Mouse (Mus musculus) stomach, embryonic 16.5 days (tissue): ENCODE results near the gene Map4k2. TPM values are rescaled to one million over a fixed set of nuclear protein-coding genes. Genes with fewer than 3 reads are reported as not detected.

Experiments used
- ATAC-seq: fragments of 200-750 bp; cut with Nextera tagmentation; 2 replicates; pipeline ENCODE4 v1.8.0; 2017; ENCODE audit warnings: moderate number of reproducible peaks, moderate TSS enrichment; ENCODE audit not compliant: insufficient read depth, low FRiP score
- H3K27ac ChIP-seq: fragments of 300-500 bp; sonication (generic); 2 replicates; pipeline ENCODE4 v1.5.1; 2014; ENCODE audit warnings: low read length
- H3K27me3 ChIP-seq: fragments of 300-500 bp; sonication (generic); 2 replicates; pipeline ENCODE4 v1.6.1; 2014; ENCODE audit warnings: low read length, control low read depth, mixed read lengths; ENCODE audit not compliant: control insufficient read depth, insufficient read depth
- H3K36me3 ChIP-seq: fragments of 300-500 bp; sonication (generic); 2 replicates; pipeline ENCODE4 v1.6.1; 2014; ENCODE audit warnings: low read length; ENCODE audit not compliant: control insufficient read depth, insufficient read depth
- H3K4me1 ChIP-seq: fragments of 300-500 bp; sonication (generic); 2 replicates; pipeline ENCODE4 v1.6.1; 2014; ENCODE audit warnings: low read length, control low read depth, mixed read lengths; ENCODE audit not compliant: control insufficient read depth, insufficient read depth
- H3K4me2 ChIP-seq: fragments of 300-500 bp; sonication (generic); 2 replicates; pipeline ENCODE4 v1.6.1; 2014; ENCODE audit warnings: low read depth, low read length, mixed read lengths
- H3K4me3 ChIP-seq: fragments of 300-500 bp; sonication (generic); replicated peaks from 2 replicates; pipeline ENCODE4 v1.5.1; 2014; ENCODE audit warnings: mild to moderate bottlenecking, low read length
- H3K9ac ChIP-seq: fragments of 300-500 bp; sonication (generic); 2 replicates; pipeline ENCODE4 v1.6.1; 2014; ENCODE audit warnings: low read length
- H3K9me3 ChIP-seq: fragments of 300-500 bp; sonication (generic); replicated peaks from 2 replicates; pipeline ENCODE4 v1.6.1; 2016; ENCODE audit warnings: low read length, control low read depth; ENCODE audit not compliant: control insufficient read depth
- WGBS: fragments of 180-500 bp; shearing (Covaris S2); extraction: QIAGEN DNeasy Blood & Tissue Kit; methylation state at CpG from one replicate; pipeline ENCODE4 v1.1.7; 2014; 5-methylcytosine and 5-hydroxymethylcytosine counted together
- polyA plus RNA-seq: library from polyadenylated mRNA; unstranded; fragments of >200 nt; fragmentation: Nextera tagmentation; extraction: Ambion mirVana; gene quantifications from 2 replicates; pipeline ENCODE4 v1.2.1, GENCODE M21; 2015

Map4k2 gene
- polyA plus RNA-seq, 1 experiment from 2014 or later: 11.8 TPM

GRCm38 (mm10) chr19:6347615-6348014, 6.7 kb downstream of the Map4k2 start:
- Histone ChIP-seq H3K4me2 (no peak overlapping the region), H3K9ac (no peak overlapping the region), H3K4me1 (no peaks in the 10 kb centered on the region), H3K27me3 (no peaks in the 10 kb centered on the region), H3K4me3 (no peak overlapping the region), H3K9me3 (no peaks in the 10 kb centered on the region), H3K36me3 (peaks cover 20% of the 10 kb centered on the region; the same call in 1 of the 2 replicates), H3K27ac (no peak overlapping the region)
- WGBS: 93% methylated on average over 4 of the region's 4 CpGs
- ATAC-seq: no peak

GRCm38 (mm10) chr19:6348717-6349116, 7.8 kb downstream of the Map4k2 start:
- no peak overlapping the region for H3K4me3 ChIP-seq
- H3K4me1 ChIP-seq: no peaks in the 10 kb centered on the region
- H3K27ac ChIP-seq: peak overlapping the region; percentile 0; the same call in 1 of the 2 replicates
- H3K9me3 ChIP-seq: no peaks in the 10 kb centered on the region
- H3K9ac ChIP-seq: no peak overlapping the region
- H3K4me2 ChIP-seq: no peak overlapping the region
- peaks cover 15% of the 10 kb centered on the region; the same call in 1 of the 2 replicates for H3K36me3 ChIP-seq
- no peak for ATAC-seq
- WGBS: 67% methylated on average over 9 of the region's 9 CpGs
- H3K27me3 ChIP-seq: no peaks in the 10 kb centered on the region

- no peak overlapping the region for H3K9ac ChIP-seq
- no peaks in the 10 kb centered on the region for H3K9me3 ChIP-seq
- peaks cover 15% of the 10 kb centered on the region; the same call in 1 of the 2 replicates for H3K36me3 ChIP-seq
- H3K27me3 ChIP-seq: no peaks in the 10 kb centered on the region
- H3K4me1 ChIP-seq: no peaks in the 10 kb centered on the region
- H3K4me2 ChIP-seq: no peak overlapping the region
- peak overlapping the region; percentile 0; the same call in 1 of the 2 replicates for H3K27ac ChIP-seq
- no peak for ATAC-seq
- H3K4me3 ChIP-seq: no peak overlapping the region
- 30% methylated on average over 14 of the region's 14 CpGs for WGBS
These were observed 8.5 kb downstream of the Map4k2 start for GRCm38 (mm10) chr19:6349215-6349983.

GRCm38 (mm10) chr19:6351431-6352106, 10.6 kb downstream of the Map4k2 start:
- Histone ChIP-seq H3K27me3 (no peaks in the 10 kb centered on the region), H3K4me1 (no peaks in the 10 kb centered on the region), H3K9ac (no peak overlapping the region; the same call in 1 of the 2 replicates), H3K27ac (no peak overlapping the region), H3K36me3 (0 out of 2 replicates have a peak, but pooled peaks cover 7% of the 10 kb centered on the region), H3K4me2 (no peak overlapping the region), H3K4me3 (no peak overlapping the region), H3K9me3 (no peaks in the 10 kb centered on the region)
- ATAC-seq: no peak
- WGBS: 72% methylated on average over 14 of the region's 14 CpGs

GRCm38 (mm10) chr19:6352107-6352505, 11.2 kb downstream of the Map4k2 start:
- Histone ChIP-seq H3K36me3 (0 out of 2 replicates have a peak, but pooled peaks cover 2% of the 10 kb centered on the region), H3K27ac (no peak overlapping the region), H3K4me2 (no peak overlapping the region), H3K9me3 (no peaks in the 10 kb centered on the region), H3K9ac (no peak overlapping the region), H3K4me3 (no peak overlapping the region), H3K4me1 (no peaks in the 10 kb centered on the region), H3K27me3 (no peaks in the 10 kb centered on the region)
- ATAC-seq: no peak
- 80% methylated on average over 2 of the region's 2 CpGs for WGBS

GRCm38 (mm10) chr19:6354030-6354429, 13.1 kb downstream of the Map4k2 start:
- ATAC-seq: no peak
- Histone ChIP-seq H3K4me3 (no peak overlapping the region), H3K9me3 (no peaks in the 10 kb centered on the region)

GRCm38 (mm10) chr19:6361291-6361690, 20.4 kb downstream of the Map4k2 start:
- 88% methylated on average over 3 of the region's 3 CpGs for WGBS
- no peak for ATAC-seq
- H3K9me3 ChIP-seq: no peaks in the 10 kb centered on the region

More at GRCm38 (mm10) chr19:6354030-6354429, 13.1 kb downstream of the Map4k2 start:
- Histone ChIP-seq H3K36me3 (no peaks in the 10 kb centered on the region), H3K9ac (no peak overlapping the region), H3K27ac (no peak overlapping the region), H3K4me2 (no peak overlapping the region), H3K4me1 (no peaks in the 10 kb centered on the region), H3K27me3 (no peaks in the 10 kb centered on the region)
- 87% methylated on average over 7 of the region's 7 CpGs for WGBS

GRCm38 (mm10) chr19:6363091-6363410, 22.1 kb downstream of the Map4k2 start:
- Histone ChIP-seq H3K27me3 (no peaks in the 10 kb centered on the region), H3K36me3 (peaks cover 8% of the 10 kb centered on the region), H3K9me3 (no peaks in the 10 kb centered on the region), H3K4me1 (peaks cover 16% of the 10 kb centered on the region), H3K4me3 (peak overlapping the region; percentile 98), H3K27ac (peak overlapping the region; percentile 68), H3K9ac (peak overlapping the region; percentile 70), H3K4me2 (peak overlapping the region; percentile 70)
- under 1% methylated on average over 11 of the region's 11 CpGs for WGBS
- no peak for ATAC-seq

More at GRCm38 (mm10) chr19:6361291-6361690, 20.4 kb downstream of the Map4k2 start:
- no peak overlapping the region for H3K4me3 ChIP-seq
- H3K4me1 ChIP-seq: peaks cover 16% of the 10 kb centered on the region
- H3K27me3 ChIP-seq: no peaks in the 10 kb centered on the region
- H3K36me3 ChIP-seq: peaks cover 6% of the 10 kb centered on the region
- H3K27ac ChIP-seq: no peak overlapping the region
- no peak overlapping the region for H3K9ac ChIP-seq
- no peak overlapping the region for H3K4me2 ChIP-seq
